Mouse (Mus musculus) cerebellum, adult 2 months (tissue): ENCODE data around the gene Wdsub1. TPM values are rescaled to one million over a fixed set of nuclear protein-coding genes. Genes with fewer than 3 reads are reported as not detected.

ENCODE experiments used
- DNase-seq, 2 experiments: peaks; one replicate each; pipeline ENCODE4 v3.0.0; 2021
- H3K27ac ChIP-seq: fragments of 200-500 bp; 2 replicates; pipeline ENCODE4 v1.5.1; 2012; ENCODE audit warnings: low read length, control low read depth, inconsistent platforms; ENCODE audit not compliant: insufficient read depth
- H3K27me3 ChIP-seq: fragments of 200-500 bp; 2 replicates; pipeline ENCODE4 v1.6.1; 2012; ENCODE audit warnings: inconsistent platforms, mild to moderate bottlenecking, low read length, moderate library complexity; ENCODE audit not compliant: control insufficient read depth, insufficient read depth
- H3K4me1 ChIP-seq: fragments of 200-500 bp; 2 replicates; pipeline ENCODE4 v1.6.1; 2011; ENCODE audit warnings: low read length; ENCODE audit not compliant: control insufficient read depth, insufficient read depth
- H3K4me3 ChIP-seq: fragments of 200-500 bp; replicated peaks from 2 replicates; pipeline ENCODE3; 2011; ENCODE audit warnings: mild to moderate bottlenecking, low read depth, low read length, control low read depth; ENCODE audit not compliant: insufficient read depth
- CTCF ChIP-seq: fragments of 200-500 bp; IDR thresholded peaks from 2 replicates; pipeline ENCODE4 v1.5.1; 2011; ENCODE audit warnings: low read depth, mild to moderate bottlenecking, control low read depth, low read length, moderate library complexity, borderline replicate concordance; ENCODE audit not compliant: insufficient read depth
- POLR2A ChIP-seq: fragments of 200-500 bp; IDR thresholded peaks from 2 replicates; pipeline ENCODE4 v1.6.1; 2011; ENCODE audit warnings: low read length, control low read depth, borderline replicate concordance; ENCODE audit not compliant: insufficient read depth
- WGBS: fragments of 180-500 bp; shearing (Covaris S2); methylation state at CpG from one replicate; pipeline ENCODE4 v1.1.7; 2018; 5-methylcytosine and 5-hydroxymethylcytosine counted together
- polyA plus RNA-seq: library from polyadenylated mRNA; depleted of rRNA; stranded (reverse); fragments of >200 nt; gene quantifications from 2 replicates; pipeline ENCODE4 v1.2.3, GENCODE M21; 2012; rRNA removed

Gene Wdsub1
- 28.9 and 31.9 TPM in 2 replicates for polyA plus RNA-seq

DNA sequence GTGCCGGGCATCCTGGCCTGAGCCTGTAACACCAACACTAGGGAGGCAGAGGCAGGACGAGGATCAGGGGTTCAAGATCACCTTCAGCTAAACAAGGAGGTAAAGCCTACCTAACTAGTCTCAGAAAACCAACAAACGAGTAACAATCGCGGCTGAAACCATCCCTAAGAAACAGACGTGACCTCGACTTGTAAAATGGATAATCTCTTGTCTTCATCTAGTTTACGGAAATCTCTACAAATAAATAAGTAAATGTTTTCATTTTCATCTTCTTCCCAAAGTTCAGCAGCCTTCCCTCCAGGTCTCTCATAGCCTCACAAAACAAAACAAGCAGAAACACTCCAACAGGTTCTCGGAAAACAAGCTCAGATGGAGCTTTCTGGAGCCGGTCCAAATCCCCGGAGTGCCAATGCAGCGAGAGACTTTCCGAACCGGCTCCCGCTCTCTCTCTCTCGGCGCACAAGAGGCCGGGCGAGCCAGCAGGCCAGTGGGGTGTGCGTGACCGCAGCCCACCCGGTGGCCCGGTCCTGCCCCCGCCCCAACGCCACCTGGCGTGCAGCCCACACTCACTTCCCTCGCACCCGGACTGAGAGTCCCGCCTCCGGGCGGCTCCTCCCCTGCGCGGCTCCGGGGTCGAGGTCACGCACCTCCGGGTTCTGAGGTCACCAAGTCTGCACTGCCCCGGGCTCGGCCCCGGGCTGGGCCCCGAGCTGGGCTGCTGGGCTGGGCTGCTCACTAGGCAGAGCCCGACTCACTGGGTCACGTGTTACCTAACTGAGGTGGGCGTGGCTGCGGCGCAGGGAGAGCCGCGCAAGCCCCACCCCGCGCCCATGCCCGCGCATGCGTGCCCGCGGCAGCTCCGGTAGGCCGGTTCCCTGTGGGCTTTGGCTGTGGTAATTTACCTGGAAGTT lies at the start of gene Wdsub1:
TSS of gene Wdsub1 (minus strand) at position 761 of the 911 bp plus-strand sequence.
- H3K27ac ChIP-seq = peak within 1 kb of the TSS; percentile 25; the same call in 1 of the 2 replicates
- no peaks in the 10 kb centered on the region for H3K4me1 ChIP-seq
- no peaks in the 10 kb centered on the region for H3K27me3 ChIP-seq
- WGBS = 4% methylated on average over 57 of the region's 57 CpGs
- peak within 1 kb of the TSS; percentile 79 for H3K4me3 ChIP-seq
- DNase-seq = peak; percentile 91
- TF ChIP-seq POLR2A (peak; percentile 40; the same call in 1 of the 2 replicates), CTCF (no peak)

DNA sequence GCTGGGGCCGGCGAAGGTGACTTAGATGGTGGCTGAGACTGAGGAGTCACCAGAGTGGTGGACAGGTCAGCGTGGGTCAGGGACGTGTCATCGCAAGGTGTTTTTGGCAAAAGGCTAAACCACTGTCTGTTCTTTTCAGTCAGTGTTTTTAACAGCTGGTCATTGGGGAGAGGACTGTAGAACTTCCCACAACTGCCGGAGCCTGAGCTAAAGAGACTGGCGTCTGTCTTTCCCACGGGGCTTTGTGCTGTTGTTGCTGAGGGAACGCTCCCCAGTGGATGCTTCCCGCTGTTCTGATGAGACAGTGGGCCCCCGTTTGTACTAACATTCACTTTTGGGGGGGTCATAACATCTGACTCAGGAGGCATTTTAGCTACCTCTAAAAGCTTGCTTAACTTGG lies 31.2 kb upstream of the Wdsub1 start:
- no peak for TF ChIP-seq POLR2A
- DNase-seq = no peak
- Histone ChIP-seq H3K27me3 (no peaks in the 10 kb centered on the region), H3K27ac (no peak overlapping the region), H3K4me1 (no peaks in the 10 kb centered on the region), H3K4me3 (no peak overlapping the region)
- WGBS = 58% methylated on average over 11 of the region's 11 CpGs

DNA sequence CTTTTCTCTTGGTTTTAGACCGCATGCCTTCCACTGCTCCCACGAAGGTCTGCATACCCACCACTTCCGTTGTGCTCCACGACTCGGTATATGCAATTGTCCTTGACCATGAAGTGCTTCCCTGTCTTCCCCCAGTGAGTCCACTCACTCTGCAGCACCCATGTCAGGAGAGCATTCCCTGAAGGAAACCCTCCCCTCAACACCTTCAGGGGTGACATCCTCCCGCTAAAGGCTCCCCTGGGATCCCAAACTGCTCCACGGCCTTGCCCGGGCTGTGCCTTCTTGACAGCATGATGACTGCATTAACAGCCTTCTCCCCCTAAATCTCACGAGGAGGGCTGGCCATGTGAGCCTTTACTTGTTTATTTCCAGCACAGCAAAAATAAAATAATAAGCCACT lies 25.7 kb upstream of the Wdsub1 start:
- DNase-seq = no peak
- Histone ChIP-seq H3K27ac (no peak overlapping the region), H3K4me3 (no peak overlapping the region), H3K27me3 (no peaks in the 10 kb centered on the region), H3K4me1 (no peaks in the 10 kb centered on the region)
- TF ChIP-seq POLR2A = no peak
- no peak for TF ChIP-seq CTCF
- WGBS = 87% methylated on average over 9 of the region's 9 CpGs

DNA sequence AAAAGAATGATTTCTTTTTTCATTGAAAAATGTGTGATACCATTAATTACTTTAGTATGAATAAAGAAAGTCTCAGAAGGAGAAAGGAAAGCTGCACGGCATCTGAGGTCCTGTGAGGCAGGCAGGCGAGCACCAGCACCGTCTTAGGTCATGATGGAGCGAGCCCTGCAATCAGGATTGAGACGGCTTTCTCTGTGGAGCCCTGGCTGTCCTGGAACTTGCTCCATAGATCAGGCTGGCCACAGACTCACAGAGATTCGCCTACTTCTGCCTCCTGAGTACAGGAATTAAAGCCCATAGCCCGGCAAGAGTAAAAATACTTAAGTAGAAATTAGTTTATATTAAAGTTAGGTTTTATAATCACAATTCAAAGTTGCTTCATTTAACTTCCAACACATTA lies 21.6 kb upstream of the Wdsub1 start:
- DNase-seq = no peak
- Histone ChIP-seq H3K27ac (no peak overlapping the region), H3K4me3 (no peak overlapping the region), H3K4me1 (no peaks in the 10 kb centered on the region), H3K27me3 (no peaks in the 10 kb centered on the region)
- 88% methylated on average over 7 of the region's 7 CpGs for WGBS
- no peak for TF ChIP-seq CTCF
- TF ChIP-seq POLR2A = no peak

DNA sequence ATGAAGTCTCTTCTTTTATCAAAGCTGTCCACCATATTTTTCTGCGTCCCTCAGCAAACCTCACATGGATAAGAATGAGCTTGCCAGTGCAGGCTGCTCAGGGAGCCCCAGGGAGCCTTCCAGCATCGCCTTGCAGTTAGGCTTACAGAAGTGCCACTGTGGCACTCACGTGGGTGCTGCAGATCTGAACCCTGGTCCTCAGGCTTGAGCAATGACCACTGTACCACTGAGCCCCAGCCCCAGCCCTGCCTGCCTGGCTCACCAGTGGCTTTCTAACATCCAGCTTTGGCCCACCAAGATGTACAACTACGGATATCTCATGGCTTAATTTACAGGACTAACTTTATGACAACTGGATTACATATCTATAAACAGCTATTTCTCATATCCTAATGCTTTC lies 16.3 kb upstream of the Wdsub1 start:
- Histone ChIP-seq H3K4me3 (no peak overlapping the region), H3K27me3 (no peaks in the 10 kb centered on the region), H3K4me1 (no peaks in the 10 kb centered on the region), H3K27ac (no peak overlapping the region)
- DNase-seq = no peak
- WGBS = 74% methylated on average over 4 of the region's 4 CpGs
- TF ChIP-seq POLR2A = no peak
- TF ChIP-seq CTCF = no peak

DNA sequence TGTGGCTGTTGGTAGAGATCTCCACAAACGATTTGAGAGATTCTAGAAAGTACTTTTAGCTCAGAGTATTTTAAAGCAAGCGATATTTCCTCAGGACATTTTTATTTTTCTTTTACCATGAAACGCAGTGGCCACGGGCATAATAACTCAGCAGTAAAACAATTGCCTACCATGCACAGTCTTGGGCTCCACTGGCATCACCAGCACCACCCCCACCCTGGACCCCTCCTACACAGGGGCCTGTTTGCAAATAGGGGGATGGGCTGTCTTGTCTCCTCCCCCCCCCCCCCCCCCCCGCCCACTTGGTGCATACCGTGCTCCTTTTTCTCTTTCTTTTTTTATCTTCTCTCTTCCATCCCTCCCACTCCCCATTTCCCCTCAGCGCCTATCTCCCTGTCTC lies 15.7 kb upstream of the Wdsub1 start:
- Histone ChIP-seq H3K27ac (no peak overlapping the region), H3K4me3 (no peak overlapping the region), H3K4me1 (no peaks in the 10 kb centered on the region), H3K27me3 (no peaks in the 10 kb centered on the region)
- WGBS = 84% methylated on average over 7 of the region's 7 CpGs
- TF ChIP-seq CTCF (no peak), POLR2A (no peak)
- no peak for DNase-seq

DNA sequence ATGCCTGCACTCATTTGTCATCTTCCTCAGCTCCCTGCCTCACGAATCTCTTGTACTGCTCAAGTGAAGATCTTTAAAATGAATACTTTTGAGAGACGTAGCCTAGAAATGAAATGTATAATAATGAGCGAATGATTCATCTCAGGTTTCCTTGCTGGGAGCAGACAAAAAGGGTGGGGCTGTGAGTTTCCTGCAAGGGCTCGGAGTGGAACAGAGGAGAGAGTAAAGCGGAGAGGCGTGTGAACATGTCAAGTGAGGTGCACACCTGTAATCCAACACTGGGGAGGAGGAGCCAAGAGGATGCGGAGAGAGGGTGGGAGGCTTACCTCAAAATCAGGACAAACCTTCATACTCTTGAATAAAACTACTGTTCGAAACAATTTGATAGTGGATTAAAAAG lies 14.4 kb upstream of the Wdsub1 start:
- Histone ChIP-seq H3K4me3 (no peak overlapping the region), H3K27me3 (no peaks in the 10 kb centered on the region), H3K27ac (no peak overlapping the region), H3K4me1 (no peaks in the 10 kb centered on the region)
- WGBS = 89% methylated on average over 8 of the region's 8 CpGs
- DNase-seq = no peak
- TF ChIP-seq CTCF = no peak
- TF ChIP-seq POLR2A = no peak

DNA sequence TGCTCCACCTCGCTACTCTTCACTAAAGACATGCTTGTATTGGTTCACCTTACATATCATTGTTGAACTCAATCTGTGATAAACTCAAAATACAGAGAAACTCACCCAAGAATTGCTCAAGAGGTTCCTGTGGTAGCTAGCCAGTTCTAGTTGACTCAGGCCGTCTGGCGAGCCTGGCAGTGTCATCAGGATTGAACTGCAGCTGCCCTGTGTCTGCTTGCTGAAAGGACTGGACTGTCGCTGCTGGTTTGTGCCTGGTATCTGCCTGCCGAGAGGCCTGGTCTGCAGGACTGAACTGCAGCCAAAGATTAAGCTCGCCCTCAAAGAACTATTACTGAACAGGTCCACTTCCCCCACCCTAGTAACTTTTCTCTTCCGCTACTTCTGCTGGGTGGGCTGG lies 14.0 kb upstream of the Wdsub1 start:
- H3K4me1 ChIP-seq = no peaks in the 10 kb centered on the region
- TF ChIP-seq CTCF (no peak), POLR2A (no peak)
- H3K27me3 ChIP-seq = no peaks in the 10 kb centered on the region
- WGBS = 51% methylated on average over 7 of the region's 7 CpGs
- H3K27ac ChIP-seq = no peak overlapping the region
- no peak for DNase-seq
- H3K4me3 ChIP-seq = no peak overlapping the region
